Mouse (Mus musculus) bone marrow, adult 2 months (tissue): Measurements from ENCODE around the gene Cttnbp2nl.

Experiments
- CTCF ChIP-seq: fragments of 200-500 bp; IDR thresholded peaks from 2 replicates; pipeline ENCODE4 v1.5.1; 2011; ENCODE audit warnings: low read length, control low read depth; ENCODE audit not compliant: control insufficient read depth, insufficient read depth
- POLR2A ChIP-seq: fragments of 200-500 bp; IDR thresholded peaks from 2 replicates; pipeline ENCODE4 v1.6.1; 2011; ENCODE audit warnings: low read depth, mild to moderate bottlenecking, control low read depth, low read length, borderline replicate concordance; ENCODE audit not compliant: control insufficient read depth

- TF ChIP-seq CTCF (no peak), POLR2A (no peak)
Observed at GRCm38 (mm10) chr3:105011883-105012282, 41.1 kb downstream of the Cttnbp2nl start.
